Mouse (Mus musculus): Measurements from ENCODE around the gene Rps11. TPM values are rescaled to one million over a fixed set of nuclear protein-coding genes. Genes with fewer than 3 reads are reported as not detected.

Rps11 gene
- polyA plus RNA-seq, 1 experiment = 1,240 TPM

DNA sequence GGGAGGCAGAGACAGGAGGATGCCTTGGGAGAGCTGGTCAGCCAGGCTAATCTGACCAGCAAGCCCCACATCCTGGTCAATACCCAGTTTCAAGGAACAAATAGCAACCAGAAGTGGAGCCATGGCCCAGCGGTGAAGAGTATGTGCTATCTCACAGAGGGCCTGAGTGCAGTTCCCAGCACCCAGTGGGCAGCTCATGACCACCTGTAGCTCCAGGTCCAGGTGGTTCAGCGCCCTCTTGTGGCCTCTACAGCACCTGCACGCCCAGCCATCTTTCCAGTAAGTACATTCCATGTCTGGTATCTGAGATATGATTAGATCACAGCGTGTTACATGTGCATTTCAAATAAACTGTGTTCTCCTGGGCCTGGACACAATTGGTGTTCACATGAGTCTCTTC is 38.2 kb downstream of the Rps11 start:
- Histone ChIP-seq H3K27ac (ENCODE audit: control insufficient read depth, insufficient read depth, low read depth, low read length, poor library complexity) (no peak overlapping the region), H3K4me3 (replicated peaks; ENCODE audit: control insufficient read depth, low read depth, low read length) (no peak overlapping the region), H3K4me1 (ENCODE audit: control insufficient read depth, insufficient read depth, low read length) (peaks cover 3% of the 10 kb centered on the region; the same call in 1 of the 2 replicates)
- WGBS = 75% methylated on average over 4 of the region's 4 CpGs
- peak; percentile 54; the same call in 1 of the 2 replicates for TF ChIP-seq CTCF (IDR thresholded peaks at IDR 0.05; ENCODE audit: control insufficient read depth, insufficient read depth, low read length)
- TF ChIP-seq POLR2A (IDR thresholded peaks at IDR 0.05; ENCODE audit: borderline replicate concordance, control insufficient read depth, low read depth, low read length) = no peak

- TF ChIP-seq CTCF (IDR thresholded peaks at IDR 0.05; ENCODE audit: control insufficient read depth, insufficient read depth, low read length) (no peak), POLR2A (IDR thresholded peaks at IDR 0.05; ENCODE audit: borderline replicate concordance, control insufficient read depth, low read depth, low read length) (0 out of 2 replicates have a peak, but pooled peaks have one; percentile 37)
- Histone ChIP-seq H3K4me3 (replicated peaks; ENCODE audit: control insufficient read depth, low read depth, low read length) (peak overlapping the region; percentile 50), H3K27ac (ENCODE audit: control insufficient read depth, insufficient read depth, low read depth, low read length, poor library complexity) (peak overlapping the region; percentile 53), H3K4me1 (ENCODE audit: control insufficient read depth, insufficient read depth, low read length) (peaks cover 3% of the 10 kb centered on the region; the same call in 1 of the 2 replicates)
- 35% methylated on average over 22 of the region's 22 CpGs for WGBS
Observed at GRCm38 (mm10) chr7:45083300-45083890, 40.8 kb downstream of the Rps11 start.

DNA sequence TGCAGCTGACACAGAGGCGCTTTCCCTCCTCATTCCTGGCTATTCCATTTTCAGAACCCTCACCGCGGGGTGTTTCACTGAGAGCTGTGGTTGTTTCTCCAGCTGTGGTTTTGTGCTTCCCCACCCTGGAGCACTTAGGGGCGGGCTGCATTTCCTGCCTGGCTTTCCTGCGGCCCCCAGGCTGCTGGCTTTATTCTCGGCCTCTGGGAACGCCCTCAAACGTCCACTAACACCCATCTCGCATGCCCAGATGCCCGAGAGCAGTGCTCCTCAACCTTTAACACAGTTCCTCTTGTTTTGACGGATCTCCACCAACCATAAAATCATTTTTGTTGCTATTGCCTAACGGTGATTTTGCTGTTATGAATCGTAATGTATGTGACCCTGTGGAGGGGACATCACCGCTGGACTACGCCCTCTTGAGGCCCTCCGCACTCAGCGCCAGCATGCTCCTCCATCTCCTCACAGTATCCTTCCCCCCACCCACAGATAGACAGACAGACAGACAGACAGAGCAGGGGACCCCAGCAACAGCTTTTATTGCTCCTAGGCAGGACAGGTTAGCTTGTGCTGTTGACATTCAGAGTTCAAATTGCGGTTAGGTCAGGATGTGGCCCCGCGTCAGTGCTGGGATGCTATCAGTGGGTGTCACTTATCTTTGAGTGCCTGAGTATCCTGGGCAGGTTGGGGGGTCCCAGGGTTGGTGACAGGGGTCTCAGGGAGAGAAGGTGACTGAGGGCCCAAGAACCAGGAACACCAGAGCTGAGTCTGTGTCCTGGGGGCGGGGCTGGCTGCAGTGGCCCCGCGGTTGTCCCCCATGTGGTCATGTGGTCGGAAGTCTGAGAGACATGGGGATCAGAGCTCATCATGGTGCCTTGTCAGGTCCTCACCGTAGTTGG is 41.6 kb downstream of the Rps11 start:
- Histone ChIP-seq H3K4me3 (replicated peaks; ENCODE audit: control insufficient read depth, low read depth, low read length) (peak overlapping the region; percentile 50), H3K27ac (ENCODE audit: control insufficient read depth, insufficient read depth, low read depth, low read length, poor library complexity) (peak overlapping the region; percentile 53), H3K4me1 (ENCODE audit: control insufficient read depth, insufficient read depth, low read length) (peaks cover 3% of the 10 kb centered on the region; the same call in 1 of the 2 replicates)
- peak; percentile 66; the same call in 1 of the 2 replicates for TF ChIP-seq POLR2A (IDR thresholded peaks at IDR 0.05; ENCODE audit: borderline replicate concordance, control insufficient read depth, low read depth, low read length)
- TF ChIP-seq CTCF (IDR thresholded peaks at IDR 0.05; ENCODE audit: control insufficient read depth, insufficient read depth, low read length) = peak; percentile 36; the same call in 1 of the 2 replicates
- under 1% methylated on average over 25 of the region's 25 CpGs for WGBS

GRCm38 (mm10) chr7:45081016-45081415 is 43.2 kb downstream of the Rps11 start:
- Histone ChIP-seq H3K4me3 (replicated peaks; ENCODE audit: control insufficient read depth, low read depth, low read length) (no peak overlapping the region), H3K4me1 (ENCODE audit: control insufficient read depth, insufficient read depth, low read length) (peaks cover 3% of the 10 kb centered on the region; the same call in 1 of the 2 replicates), H3K27ac (ENCODE audit: control insufficient read depth, insufficient read depth, low read depth, low read length, poor library complexity) (no peak overlapping the region)
- WGBS = 66% methylated on average over 5 of the region's 5 CpGs
- no peak for TF ChIP-seq CTCF (IDR thresholded peaks at IDR 0.05; ENCODE audit: control insufficient read depth, insufficient read depth, low read length)
- TF ChIP-seq POLR2A (IDR thresholded peaks at IDR 0.05; ENCODE audit: borderline replicate concordance, control insufficient read depth, low read depth, low read length) = no peak

GRCm38 (mm10) chr7:45079856-45080255 is 44.4 kb downstream of the Rps11 start:
- no peak overlapping the region for H3K4me3 ChIP-seq (replicated peaks; ENCODE audit: control insufficient read depth, low read depth, low read length)
- peak; percentile 91 for TF ChIP-seq CTCF (IDR thresholded peaks at IDR 0.05; ENCODE audit: control insufficient read depth, insufficient read depth, low read length)
- TF ChIP-seq POLR2A (IDR thresholded peaks at IDR 0.05; ENCODE audit: borderline replicate concordance, control insufficient read depth, low read depth, low read length) = no peak
- 0% methylated on average over 10 of the region's 10 CpGs for WGBS

DNA sequence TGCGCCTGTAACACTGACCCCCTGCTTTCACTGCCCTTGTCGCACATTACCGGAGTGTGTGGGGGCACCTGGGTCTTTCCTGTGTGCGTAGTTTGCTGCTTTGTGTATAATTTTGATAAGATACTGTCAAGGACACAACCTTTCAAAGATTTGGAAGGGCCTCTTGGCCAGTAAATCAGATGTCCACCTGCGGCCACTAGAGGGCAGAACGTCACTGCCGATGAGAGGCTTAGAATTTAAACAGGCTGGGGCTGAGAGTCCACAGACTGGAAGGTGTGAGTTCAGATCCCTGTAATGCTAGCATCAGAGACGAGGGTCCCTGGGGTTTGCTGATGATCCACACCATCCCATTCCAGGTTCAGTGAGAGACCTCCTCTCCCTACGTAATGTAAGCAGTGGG is 45.7 kb downstream of the Rps11 start:
- Histone ChIP-seq H3K4me3 (replicated peaks; ENCODE audit: control insufficient read depth, low read depth, low read length) (no peak overlapping the region), H3K27ac (ENCODE audit: control insufficient read depth, insufficient read depth, low read depth, low read length, poor library complexity) (no peak overlapping the region), H3K4me1 (ENCODE audit: control insufficient read depth, insufficient read depth, low read length) (peaks cover 3% of the 10 kb centered on the region; the same call in 1 of the 2 replicates)
- no peak for TF ChIP-seq POLR2A (IDR thresholded peaks at IDR 0.05; ENCODE audit: borderline replicate concordance, control insufficient read depth, low read depth, low read length)
- peak; percentile 81 for TF ChIP-seq CTCF (IDR thresholded peaks at IDR 0.05; ENCODE audit: control insufficient read depth, insufficient read depth, low read length)
- WGBS = 34% methylated on average over 9 of the region's 9 CpGs

More at GRCm38 (mm10) chr7:45079856-45080255, 44.4 kb downstream of the Rps11 start:
- Histone ChIP-seq H3K4me1 (ENCODE audit: control insufficient read depth, insufficient read depth, low read length) (peaks cover 3% of the 10 kb centered on the region; the same call in 1 of the 2 replicates), H3K27ac (ENCODE audit: control insufficient read depth, insufficient read depth, low read depth, low read length, poor library complexity) (no peak overlapping the region)

DNA sequence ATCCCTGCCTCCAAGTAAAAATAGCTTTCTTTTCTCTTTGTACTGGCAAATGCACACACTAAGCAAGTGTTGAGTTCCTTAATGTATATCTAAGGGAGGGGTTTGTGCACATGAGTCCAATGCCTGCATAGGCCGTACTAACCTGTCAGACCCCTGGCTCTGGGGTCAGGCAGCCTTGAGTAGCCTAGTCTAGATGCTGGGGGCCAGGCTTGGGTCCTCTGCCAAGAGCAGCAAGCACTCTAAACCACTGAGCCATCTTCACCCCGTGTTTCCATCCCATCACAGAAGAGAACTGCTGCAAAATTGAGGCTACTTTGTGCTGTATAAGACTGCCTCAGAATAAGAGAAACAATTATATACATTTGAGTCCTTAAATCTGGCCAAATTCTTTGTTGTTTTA is 46.4 kb downstream of the Rps11 start:
- TF ChIP-seq POLR2A (IDR thresholded peaks at IDR 0.05; ENCODE audit: borderline replicate concordance, control insufficient read depth, low read depth, low read length) (no peak), CTCF (IDR thresholded peaks at IDR 0.05; ENCODE audit: control insufficient read depth, insufficient read depth, low read length) (no peak)
- H3K4me3 ChIP-seq (replicated peaks; ENCODE audit: control insufficient read depth, low read depth, low read length) = no peak overlapping the region
- 87% methylated on average over 2 of the region's 2 CpGs for WGBS
- no peak overlapping the region for H3K27ac ChIP-seq (ENCODE audit: control insufficient read depth, insufficient read depth, low read depth, low read length, poor library complexity)
- peaks cover 2% of the 10 kb centered on the region; the same call in 1 of the 2 replicates for H3K4me1 ChIP-seq (ENCODE audit: control insufficient read depth, insufficient read depth, low read length)

DNA sequence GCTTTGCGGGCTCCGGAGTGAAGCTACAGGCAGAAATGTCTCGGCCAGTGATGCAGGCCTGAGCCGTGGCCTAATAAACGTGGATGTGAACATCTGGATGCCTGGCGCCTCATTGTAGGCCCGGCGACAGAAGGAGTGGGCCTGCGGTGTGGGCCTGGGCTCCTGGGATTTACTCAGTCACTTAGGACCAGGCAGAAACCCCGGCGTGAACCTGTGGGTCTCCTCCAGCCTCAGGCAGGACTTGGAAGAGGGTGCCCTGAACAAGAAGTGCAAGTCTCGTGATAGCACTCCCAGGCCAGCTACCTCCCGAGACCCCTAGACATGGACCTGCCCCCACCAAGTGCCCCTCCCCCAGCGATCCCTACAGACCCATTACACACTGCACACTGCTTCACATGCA is 46.9 kb downstream of the Rps11 start:
- Histone ChIP-seq H3K4me1 (ENCODE audit: control insufficient read depth, insufficient read depth, low read length) (no peaks in the 10 kb centered on the region; the same call in 1 of the 2 replicates), H3K27ac (ENCODE audit: control insufficient read depth, insufficient read depth, low read depth, low read length, poor library complexity) (no peak overlapping the region), H3K4me3 (replicated peaks; ENCODE audit: control insufficient read depth, low read depth, low read length) (no peak overlapping the region)
- TF ChIP-seq POLR2A (IDR thresholded peaks at IDR 0.05; ENCODE audit: borderline replicate concordance, control insufficient read depth, low read depth, low read length) = no peak
- no peak for TF ChIP-seq CTCF (IDR thresholded peaks at IDR 0.05; ENCODE audit: control insufficient read depth, insufficient read depth, low read length)
- WGBS = 91% methylated on average over 14 of the region's 14 CpGs

All from bone marrow, adult 2 months (tissue).